Mouse (Mus musculus) stomach, embryonic 16.5 days (tissue): ENCODE data around the gene Fggy. TPM values are rescaled to one million over a fixed set of nuclear protein-coding genes. Genes with fewer than 3 reads are reported as not detected.
A peak's percentile ranks its signal among the peaks of the same experiment; 100 is the strongest.

Experiments used
- ATAC-seq: fragments of 200-750 bp; cut with Nextera tagmentation; 2 replicates; pipeline ENCODE4 v1.8.0; 2017; ENCODE audit warnings: moderate number of reproducible peaks, moderate TSS enrichment; ENCODE audit not compliant: insufficient read depth, low FRiP score
- H3K27ac ChIP-seq: fragments of 300-500 bp; sonication (generic); 2 replicates; pipeline ENCODE4 v1.5.1; 2014; ENCODE audit warnings: low read length
- H3K27me3 ChIP-seq: fragments of 300-500 bp; sonication (generic); 2 replicates; pipeline ENCODE4 v1.6.1; 2014; ENCODE audit warnings: low read length, control low read depth, mixed read lengths; ENCODE audit not compliant: control insufficient read depth, insufficient read depth
- H3K36me3 ChIP-seq: fragments of 300-500 bp; sonication (generic); 2 replicates; pipeline ENCODE4 v1.6.1; 2014; ENCODE audit warnings: low read length; ENCODE audit not compliant: control insufficient read depth, insufficient read depth
- H3K4me1 ChIP-seq: fragments of 300-500 bp; sonication (generic); 2 replicates; pipeline ENCODE4 v1.6.1; 2014; ENCODE audit warnings: low read length, control low read depth, mixed read lengths; ENCODE audit not compliant: control insufficient read depth, insufficient read depth
- H3K4me2 ChIP-seq: fragments of 300-500 bp; sonication (generic); 2 replicates; pipeline ENCODE4 v1.6.1; 2014; ENCODE audit warnings: low read depth, low read length, mixed read lengths
- H3K4me3 ChIP-seq: fragments of 300-500 bp; sonication (generic); replicated peaks from 2 replicates; pipeline ENCODE4 v1.5.1; 2014; ENCODE audit warnings: mild to moderate bottlenecking, low read length
- H3K9ac ChIP-seq: fragments of 300-500 bp; sonication (generic); 2 replicates; pipeline ENCODE4 v1.6.1; 2014; ENCODE audit warnings: low read length
- H3K9me3 ChIP-seq: fragments of 300-500 bp; sonication (generic); replicated peaks from 2 replicates; pipeline ENCODE4 v1.6.1; 2016; ENCODE audit warnings: low read length, control low read depth; ENCODE audit not compliant: control insufficient read depth
- WGBS: fragments of 180-500 bp; shearing (Covaris S2); extraction: QIAGEN DNeasy Blood & Tissue Kit; methylation state at CpG from one replicate; pipeline ENCODE4 v1.1.7; 2014; 5-methylcytosine and 5-hydroxymethylcytosine counted together
- polyA plus RNA-seq: library from polyadenylated mRNA; unstranded; fragments of >200 nt; fragmentation: Nextera tagmentation; extraction: Ambion mirVana; gene quantifications from 2 replicates; pipeline ENCODE4 v1.2.1, GENCODE M21; 2015

Gene Fggy
- polyA plus RNA-seq, 1 experiment from 2014 or later = 11.7 TPM

DNA sequence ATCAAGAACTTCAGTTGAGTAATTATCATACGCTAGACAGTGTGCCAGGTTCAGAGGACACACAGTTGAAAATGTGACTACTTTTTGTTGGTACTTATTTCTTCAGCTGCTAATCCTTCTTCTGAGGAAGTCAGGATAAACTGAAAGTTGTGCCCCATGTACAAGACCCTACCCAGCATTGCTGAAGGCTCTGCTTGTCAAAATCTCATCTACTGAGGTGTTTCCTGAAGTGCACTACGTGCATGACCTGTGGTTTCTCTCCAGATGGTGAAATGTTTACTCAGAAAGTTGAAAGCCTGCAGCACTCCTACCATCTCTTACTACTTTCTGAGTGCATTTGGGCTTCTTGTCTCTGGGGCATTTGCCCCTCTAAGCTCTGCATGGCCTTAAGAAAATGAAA is 208.1 kb downstream of the Fggy start:
- Histone ChIP-seq H3K9ac (no peak overlapping the region), H3K27ac (no peak overlapping the region), H3K36me3 (no peaks in the 10 kb centered on the region), H3K27me3 (no peaks in the 10 kb centered on the region), H3K4me1 (no peaks in the 10 kb centered on the region), H3K9me3 (no peaks in the 10 kb centered on the region), H3K4me2 (no peak overlapping the region), H3K4me3 (no peak overlapping the region)
- 48% methylated on average over 2 of the region's 2 CpGs for WGBS
- ATAC-seq = no peak

DNA sequence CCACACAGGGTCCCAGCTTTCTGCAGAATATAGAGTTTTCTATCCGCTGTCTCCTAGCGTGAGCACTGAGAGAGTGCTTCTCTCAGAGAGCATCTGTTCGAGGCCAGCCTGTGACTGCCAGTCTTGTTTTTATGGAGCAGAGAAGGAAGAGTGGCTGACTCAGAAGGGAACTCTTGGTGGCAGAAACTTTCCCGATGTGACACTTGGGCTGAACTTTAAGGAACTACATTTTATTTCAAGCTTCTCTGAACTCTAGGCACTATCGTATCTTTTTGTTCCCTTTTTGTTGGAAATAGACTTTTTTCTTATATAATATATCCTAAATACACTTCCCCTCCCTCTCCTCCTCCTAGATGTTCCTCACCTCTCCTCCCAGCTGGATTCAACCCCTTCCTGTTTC is 213.2 kb downstream of the Fggy start:
- Histone ChIP-seq H3K9me3 (no peaks in the 10 kb centered on the region), H3K4me1 (no peaks in the 10 kb centered on the region), H3K4me2 (no peak overlapping the region), H3K27me3 (no peaks in the 10 kb centered on the region), H3K27ac (no peak overlapping the region), H3K9ac (no peak overlapping the region), H3K4me3 (no peak overlapping the region), H3K36me3 (no peaks in the 10 kb centered on the region)
- ATAC-seq = no peak
- 74% methylated on average over 5 of the region's 5 CpGs for WGBS

DNA sequence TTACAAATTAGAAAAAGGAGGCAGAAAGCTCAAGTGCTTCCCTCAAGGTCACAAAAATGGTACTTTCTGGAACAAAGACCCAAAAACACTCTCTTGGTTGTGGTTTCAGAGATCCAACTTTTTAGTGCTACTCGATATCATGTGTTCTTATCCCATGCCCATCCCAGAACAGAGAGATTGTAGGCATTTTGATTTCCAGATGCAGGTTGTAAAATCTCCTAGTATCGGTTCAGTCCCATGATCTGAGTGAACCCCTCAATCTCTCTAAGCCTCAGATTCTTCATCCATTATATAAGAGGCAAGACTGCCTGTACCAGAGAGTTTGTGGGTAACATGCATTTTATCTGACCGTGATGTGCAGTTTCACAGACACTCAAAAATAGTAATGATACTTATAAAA is 214.2 kb downstream of the Fggy start:
- no peaks in the 10 kb centered on the region for H3K36me3 ChIP-seq
- no peak overlapping the region for H3K27ac ChIP-seq
- H3K27me3 ChIP-seq = no peaks in the 10 kb centered on the region
- H3K9me3 ChIP-seq = no peaks in the 10 kb centered on the region
- no peak overlapping the region for H3K4me3 ChIP-seq
- WGBS = 86% methylated on average over 3 of the region's 3 CpGs
- no peak overlapping the region for H3K4me2 ChIP-seq
- no peak for ATAC-seq
- H3K4me1 ChIP-seq = no peaks in the 10 kb centered on the region
- no peak overlapping the region for H3K9ac ChIP-seq

DNA sequence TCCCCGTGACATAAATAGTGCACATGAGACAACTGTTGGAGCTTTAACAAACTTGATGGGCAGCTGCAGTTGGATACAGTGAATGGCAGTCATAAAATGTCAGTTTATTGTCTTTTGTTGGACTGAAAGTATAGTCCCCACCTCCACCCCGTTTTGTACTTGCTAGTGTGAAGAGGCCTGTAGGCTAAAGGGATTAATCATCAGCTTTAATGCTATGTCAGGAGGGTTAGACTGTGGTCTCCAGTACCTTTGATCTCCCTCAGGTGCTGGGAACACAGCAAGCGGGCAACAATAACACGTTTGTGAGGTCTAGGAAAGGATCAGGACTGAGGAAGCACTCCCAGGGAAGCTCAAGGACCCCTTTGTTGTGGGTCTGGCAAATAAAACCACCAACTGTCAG is 214.6 kb downstream of the Fggy start:
- no peaks in the 10 kb centered on the region for H3K27me3 ChIP-seq
- H3K9me3 ChIP-seq = no peaks in the 10 kb centered on the region
- no peak for ATAC-seq
- no peak overlapping the region for H3K9ac ChIP-seq
- H3K4me1 ChIP-seq = no peaks in the 10 kb centered on the region
- WGBS = 52% methylated on average over 4 of the region's 4 CpGs
- H3K4me3 ChIP-seq = no peak overlapping the region
- H3K36me3 ChIP-seq = no peaks in the 10 kb centered on the region
- H3K27ac ChIP-seq = no peak overlapping the region
- no peak overlapping the region for H3K4me2 ChIP-seq

DNA sequence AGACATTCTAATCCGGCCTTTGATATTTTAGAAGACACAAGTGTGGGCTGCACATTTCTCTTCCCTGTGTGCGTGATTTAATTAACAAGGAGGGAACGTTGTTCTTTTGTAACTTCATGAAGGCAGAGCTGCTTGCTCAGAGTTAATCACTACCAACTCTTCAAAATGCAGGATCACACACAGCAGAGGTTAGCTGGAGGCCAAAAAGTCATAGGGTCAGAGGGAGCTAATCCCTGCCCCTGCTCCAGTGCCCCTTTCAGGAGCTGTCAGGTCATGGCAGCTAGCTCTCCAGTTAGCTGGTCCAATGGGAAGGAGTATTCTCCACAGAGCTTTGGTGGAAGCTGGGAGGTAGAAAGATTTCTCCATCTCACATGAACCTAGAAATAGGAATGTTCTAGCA is 215.4 kb downstream of the Fggy start:
- Histone ChIP-seq H3K36me3 (no peaks in the 10 kb centered on the region), H3K27ac (no peak overlapping the region), H3K4me3 (no peak overlapping the region), H3K9me3 (no peaks in the 10 kb centered on the region), H3K27me3 (no peaks in the 10 kb centered on the region), H3K9ac (no peak overlapping the region), H3K4me2 (no peak overlapping the region), H3K4me1 (no peaks in the 10 kb centered on the region)
- ATAC-seq = no peak
- WGBS = 56% methylated on average over 3 of the region's 3 CpGs

DNA sequence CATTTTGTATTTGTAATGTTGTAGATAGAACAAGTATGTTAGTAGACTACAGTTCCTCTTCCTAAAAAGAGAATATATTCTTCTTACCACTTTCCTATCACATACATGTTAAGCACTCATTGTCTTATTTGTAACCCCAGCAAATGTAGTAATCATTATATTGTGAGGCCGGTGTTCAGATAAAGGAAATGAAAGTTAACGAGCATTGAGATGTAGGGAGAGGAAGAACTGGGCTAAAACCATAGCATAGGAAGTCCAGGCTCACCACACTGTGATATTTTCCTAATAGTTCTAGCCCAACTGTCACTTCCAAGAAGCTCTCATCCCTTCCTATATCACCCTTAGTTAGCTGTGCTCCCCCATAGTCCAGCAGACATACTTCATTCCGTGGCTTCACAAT is 218.3 kb downstream of the Fggy start:
- Histone ChIP-seq H3K27me3 (no peaks in the 10 kb centered on the region), H3K4me1 (no peaks in the 10 kb centered on the region), H3K4me2 (no peak overlapping the region), H3K9me3 (no peaks in the 10 kb centered on the region), H3K36me3 (no peaks in the 10 kb centered on the region), H3K27ac (no peak overlapping the region), H3K4me3 (no peak overlapping the region), H3K9ac (no peak overlapping the region)
- ATAC-seq = no peak
- WGBS = 70% methylated on average over 3 of the region's 3 CpGs

DNA sequence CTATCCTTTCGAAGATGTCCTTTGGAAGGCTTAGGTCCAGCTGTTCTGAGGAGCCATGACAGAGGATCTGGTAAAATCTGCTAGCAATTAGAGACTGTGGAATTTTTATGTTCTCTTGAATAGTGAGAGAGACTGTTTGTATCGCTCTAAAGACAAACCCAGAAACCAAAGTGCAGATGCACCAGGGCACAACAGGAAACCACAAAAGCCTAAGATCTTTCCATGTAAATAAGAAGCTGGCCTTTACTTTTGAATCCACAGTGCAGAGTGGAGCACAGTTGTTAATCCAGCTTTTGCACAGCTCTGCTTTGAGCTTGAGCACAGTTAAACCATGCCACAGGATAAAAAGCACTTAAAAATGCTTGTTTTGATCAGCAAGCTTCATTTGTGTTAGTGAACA is 220.5 kb downstream of the Fggy start:
- WGBS = 56% methylated on average over 2 of the region's 2 CpGs
- H3K36me3 ChIP-seq = no peaks in the 10 kb centered on the region
- H3K27me3 ChIP-seq = no peaks in the 10 kb centered on the region
- H3K9ac ChIP-seq = no peak overlapping the region
- H3K4me3 ChIP-seq = no peak overlapping the region
- H3K4me2 ChIP-seq = no peak overlapping the region
- H3K27ac ChIP-seq = no peak overlapping the region
- no peaks in the 10 kb centered on the region for H3K4me1 ChIP-seq
- ATAC-seq = no peak
- no peaks in the 10 kb centered on the region for H3K9me3 ChIP-seq

DNA sequence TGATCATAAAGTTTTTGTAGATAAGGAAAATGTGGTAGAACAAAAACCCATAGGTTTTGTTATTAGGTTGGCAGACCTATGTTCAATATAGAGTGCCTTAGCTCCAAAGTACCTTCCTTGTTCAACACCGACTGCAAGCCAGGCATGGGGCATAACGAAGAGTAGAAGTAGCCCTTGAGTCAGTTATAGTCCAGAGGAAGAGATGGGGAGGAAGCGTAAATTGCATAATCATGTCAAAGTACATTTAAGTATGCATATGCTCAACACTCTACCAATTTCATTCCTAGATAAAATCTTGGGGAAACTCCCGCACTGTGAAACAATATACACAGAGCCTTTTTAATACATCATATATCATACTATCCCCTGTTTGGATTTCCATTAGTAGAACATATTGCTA is 221.2 kb downstream of the Fggy start:
- no peak overlapping the region for H3K9ac ChIP-seq
- H3K27me3 ChIP-seq = no peaks in the 10 kb centered on the region
- ATAC-seq = no peak
- H3K27ac ChIP-seq = no peak overlapping the region
- WGBS = 90% methylated on average over 4 of the region's 4 CpGs
- no peaks in the 10 kb centered on the region for H3K9me3 ChIP-seq
- no peak overlapping the region for H3K4me2 ChIP-seq
- H3K36me3 ChIP-seq = no peaks in the 10 kb centered on the region
- no peaks in the 10 kb centered on the region; the same call in 1 of the 2 replicates for H3K4me1 ChIP-seq
- H3K4me3 ChIP-seq = no peak overlapping the region

DNA sequence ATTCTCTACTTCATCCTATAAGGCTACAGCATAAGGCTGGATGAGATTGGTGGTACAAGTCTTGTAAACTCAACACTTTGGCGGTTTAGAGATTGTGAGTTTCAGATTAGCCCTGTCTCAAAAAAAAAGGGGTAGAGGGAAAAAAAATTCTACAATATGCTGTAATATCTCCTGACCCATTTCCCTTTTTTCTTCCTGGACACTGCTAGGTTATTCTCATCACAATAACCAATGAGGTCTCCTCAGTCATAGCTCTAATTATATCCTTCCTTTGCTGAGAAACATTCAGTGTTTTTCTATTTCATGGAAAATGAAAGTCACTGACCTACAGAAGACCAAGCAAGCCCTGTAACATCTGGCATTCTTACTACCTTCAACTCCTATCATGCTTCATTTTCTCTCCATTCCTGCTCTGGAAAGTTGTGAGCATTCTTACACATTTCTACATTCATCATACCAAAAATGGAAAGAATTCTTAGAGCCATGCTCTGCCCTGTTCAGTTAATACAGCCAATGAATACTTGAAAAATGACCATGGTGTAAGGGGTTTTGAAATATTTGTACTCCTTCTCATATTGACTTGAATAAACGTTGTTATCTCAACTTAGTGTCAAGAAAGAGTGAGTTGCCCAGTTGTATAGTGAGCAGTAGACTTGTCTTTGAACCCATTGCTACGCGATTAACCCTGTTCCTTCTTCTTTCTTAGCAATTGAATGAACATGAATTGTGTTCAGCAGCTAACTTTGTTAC is 227.0 kb downstream of the Fggy start:
- Histone ChIP-seq H3K9me3 (no peaks in the 10 kb centered on the region), H3K27me3 (no peaks in the 10 kb centered on the region), H3K4me3 (no peak overlapping the region), H3K9ac (no peak overlapping the region), H3K36me3 (no peaks in the 10 kb centered on the region), H3K27ac (no peak overlapping the region), H3K4me2 (no peak overlapping the region), H3K4me1 (peaks cover 7% of the 10 kb centered on the region; the same call in 1 of the 2 replicates)
- 63% methylated on average over 4 of the region's 4 CpGs for WGBS
- peak; percentile 21; the same call in 1 of the 2 replicates for ATAC-seq
